Mouse (Mus musculus): ENCODE results near the gene Nphs1.

Gene Nphs1

DNA sequence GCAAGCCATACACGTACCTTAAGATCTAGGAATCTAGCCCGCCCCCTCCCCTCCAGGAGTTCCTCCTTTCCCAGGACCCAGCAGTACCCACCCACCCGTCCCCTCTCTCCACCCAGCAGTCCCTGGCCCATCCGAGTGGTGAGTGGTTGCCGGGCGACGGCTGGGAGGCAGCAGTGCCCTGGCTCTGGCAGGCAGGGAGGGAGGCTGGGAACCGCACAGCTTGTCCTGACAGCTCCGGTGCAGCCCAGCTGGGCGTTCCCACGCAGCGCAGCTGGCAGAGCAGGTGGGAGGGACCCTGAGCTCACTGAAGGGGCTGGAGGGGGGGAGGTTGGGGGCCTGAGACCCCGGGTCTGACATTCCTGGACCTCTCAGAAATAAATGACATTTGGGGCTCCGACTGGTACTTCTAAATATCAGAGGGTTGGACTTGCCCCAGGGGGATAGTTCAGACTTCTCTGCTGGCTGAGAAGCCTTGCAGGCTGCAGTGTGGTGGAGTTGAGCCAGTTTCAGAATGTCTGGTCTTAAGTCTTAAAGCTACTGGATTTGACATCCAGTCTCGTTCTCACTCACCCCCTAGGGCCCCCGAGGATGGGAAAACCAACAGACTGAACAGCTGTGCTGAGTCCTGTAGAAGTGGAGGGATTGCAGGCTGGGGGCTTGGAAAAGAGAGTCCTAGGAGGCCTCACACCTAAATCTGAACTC is at the start of gene Nphs1, which contains the start of gene Kirrel2:
TSS of gene Nphs1 (plus strand) at position 687 of the 702 bp plus-strand sequence.
TSS of gene Kirrel2 (minus strand) at position 62 of the 702 bp plus-strand sequence.
- no peak for DNase-seq (ENCODE audit: low spot score)

DNA sequence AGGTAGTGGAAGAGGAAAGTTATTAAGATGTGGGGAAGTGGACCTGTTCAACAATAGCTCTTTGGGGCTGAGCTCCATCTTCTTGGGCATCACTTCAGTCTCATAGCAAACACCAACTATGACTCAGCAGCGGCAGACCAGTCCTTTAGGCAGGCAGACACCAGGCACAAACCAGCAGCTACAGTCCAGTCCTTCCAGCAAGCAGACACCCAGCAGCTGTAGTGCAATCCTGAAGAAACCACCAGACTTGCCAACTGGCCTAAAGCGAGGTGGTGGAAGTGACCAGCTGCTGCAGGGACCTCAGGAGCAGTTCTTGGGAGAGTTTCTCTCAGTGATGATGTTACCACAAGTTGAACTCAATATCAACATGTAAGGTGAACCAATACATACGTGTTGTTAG is 49.5 kb upstream of the Nphs1 start:
- DNase-seq (ENCODE audit: low spot score) = no peak

DNA sequence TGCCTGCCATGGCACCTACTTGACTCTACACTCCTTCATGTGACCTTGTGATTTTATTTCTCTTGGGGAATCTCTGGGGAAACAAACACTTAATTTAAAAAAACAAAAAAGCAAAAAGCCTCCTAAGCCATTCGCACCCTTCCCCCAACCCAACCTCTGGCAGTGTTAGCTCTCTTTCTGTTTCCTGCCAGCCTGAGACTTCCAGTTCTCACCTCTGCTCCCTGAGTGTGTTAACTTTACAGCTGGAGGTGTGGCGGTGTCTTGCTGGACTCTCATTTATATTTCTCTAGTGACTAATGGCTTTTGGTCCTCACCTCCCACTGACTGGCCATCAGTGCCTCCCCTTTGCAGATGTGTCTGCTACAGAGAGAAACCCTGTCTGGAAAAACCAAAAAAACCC is 48.3 kb upstream of the Nphs1 start:
- DNase-seq (ENCODE audit: low spot score) = no peak

DNA sequence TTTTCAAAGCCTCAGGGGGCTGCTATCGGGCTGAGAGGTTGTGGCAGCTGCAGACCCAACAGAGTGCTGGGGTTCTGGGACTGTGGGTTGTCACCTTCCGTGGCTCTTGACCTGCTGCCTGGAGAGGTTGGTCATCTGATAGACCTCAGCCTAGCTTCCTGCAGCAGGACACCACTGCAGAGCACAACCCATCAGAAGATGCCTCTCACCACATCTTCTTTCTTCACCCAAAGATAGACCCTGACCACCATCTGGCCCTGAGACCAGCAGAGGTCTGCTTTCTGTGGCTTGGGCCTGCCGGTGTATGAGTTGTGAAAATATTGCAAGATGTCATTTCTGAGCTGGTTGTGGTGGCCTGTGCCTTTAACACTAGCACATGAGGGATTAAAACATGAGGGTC is 47.1 kb upstream of the Nphs1 start:
- DNase-seq (ENCODE audit: low spot score) = no peak

DNA sequence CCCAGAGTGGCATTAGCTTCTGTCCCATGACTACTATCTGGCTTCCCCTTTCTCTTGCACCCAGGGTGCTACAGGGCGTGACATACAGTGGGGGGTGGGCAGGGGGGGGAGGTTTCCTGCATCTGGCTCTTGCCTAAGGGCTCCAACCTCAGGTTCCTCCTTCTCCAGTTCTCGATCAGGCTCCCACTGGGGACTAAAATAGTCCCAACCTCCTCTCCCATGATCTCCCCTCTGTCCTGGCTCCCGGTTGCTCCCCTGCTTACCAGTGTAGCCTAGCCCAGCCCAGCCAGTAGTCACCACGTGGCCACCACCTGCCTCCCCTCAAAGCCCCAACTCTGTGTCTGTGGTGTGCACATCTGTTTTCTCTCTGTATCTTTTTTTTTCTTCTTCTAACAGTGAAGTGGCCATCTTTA is 45.4 kb upstream of the Nphs1 start:
- DNase-seq (ENCODE audit: low spot score) = no peak

DNA sequence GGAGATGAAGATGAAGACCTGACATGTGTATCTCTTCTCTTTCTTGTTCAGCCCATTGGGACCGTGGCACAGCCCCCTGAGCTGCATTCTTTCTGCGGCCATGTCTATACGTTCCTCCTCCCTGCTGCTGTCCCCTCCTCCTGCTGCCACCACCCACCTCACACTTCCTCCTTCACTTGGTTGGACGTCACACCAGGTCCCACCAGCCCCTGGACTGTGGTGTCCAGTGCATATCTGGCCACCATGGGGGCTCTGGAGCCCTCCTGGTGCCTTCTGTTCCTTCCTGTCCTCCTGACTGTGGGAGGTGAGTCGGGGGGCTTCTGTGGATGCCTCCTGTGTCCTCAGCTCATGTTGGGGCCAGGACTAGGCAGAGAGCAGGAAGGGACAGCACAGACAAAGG is 44.5 kb upstream of the Nphs1 start, which contains the start of gene Tyrobp:
TSS of gene Tyrobp (plus strand) at position 165 of the 400 bp plus-strand sequence.
- no peak for DNase-seq (ENCODE audit: low spot score)

DNA sequence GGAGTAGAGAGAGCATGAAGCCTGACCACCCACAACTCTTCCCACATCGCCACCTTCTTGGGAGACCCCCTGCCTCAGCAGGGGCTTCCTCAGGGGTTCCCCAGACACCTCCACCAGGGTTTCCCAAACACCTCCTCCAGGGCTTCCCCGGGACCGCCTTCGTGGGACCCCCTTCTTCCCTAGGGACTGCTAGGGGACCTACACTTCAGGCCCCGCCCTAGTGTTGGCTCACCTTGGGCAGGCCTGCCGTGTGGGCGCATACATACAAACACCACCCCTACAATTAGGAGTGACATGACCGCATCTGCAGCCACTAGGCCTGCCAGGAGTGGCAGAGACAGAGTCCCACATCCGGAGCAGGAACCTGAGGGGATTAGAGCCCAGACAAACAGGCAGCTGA is 40.3 kb upstream of the Nphs1 start:
- DNase-seq (ENCODE audit: low spot score) = no peak

DNA sequence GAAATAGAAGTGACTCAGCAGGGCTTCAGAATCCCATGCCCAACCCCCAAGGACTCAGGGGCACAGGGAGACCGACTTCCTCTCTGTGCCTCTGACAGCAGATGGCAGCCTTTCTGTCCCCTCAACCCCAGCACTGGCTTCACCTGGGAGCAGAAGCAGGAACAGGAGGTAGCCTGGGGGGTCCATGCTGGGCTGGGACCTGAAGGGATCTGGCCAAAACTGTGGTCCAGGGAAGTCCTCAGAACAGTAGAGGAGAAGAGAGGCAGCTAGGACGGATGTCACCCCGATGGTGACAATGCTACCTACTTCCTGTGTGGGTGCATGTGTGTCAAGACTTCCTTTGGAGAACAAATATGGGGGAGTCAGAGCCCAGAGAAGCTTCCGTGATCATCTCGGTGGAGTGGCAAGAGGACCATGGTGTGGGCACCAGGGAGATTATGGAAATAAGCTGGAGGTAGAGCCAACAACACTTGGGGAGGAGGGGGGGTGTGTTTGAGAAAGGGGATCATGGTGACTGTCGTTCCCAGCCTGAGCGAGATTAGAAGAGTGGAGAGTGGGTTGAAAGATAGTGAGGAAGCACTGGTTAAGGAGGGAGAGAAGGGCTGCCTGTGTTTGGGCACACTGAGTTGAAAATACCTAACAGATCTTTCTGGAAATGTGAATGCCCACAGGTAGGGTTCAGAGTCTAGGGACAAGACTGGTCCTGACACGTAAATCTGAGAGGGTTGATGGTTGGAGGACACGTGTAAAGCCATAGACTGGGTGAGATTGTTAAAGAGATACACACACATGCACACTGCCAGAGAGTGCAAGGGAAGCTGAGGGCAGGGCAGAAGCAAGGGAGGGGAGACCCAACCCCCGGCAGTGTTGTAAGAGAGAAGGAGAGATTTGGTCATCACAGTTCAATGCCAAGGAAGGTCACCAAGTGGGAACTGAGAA is 38.3 kb upstream of the Nphs1 start, which contains the start of gene Hcst:
TSS of gene Hcst (minus strand) at position 294 of the 939 bp plus-strand sequence.
- DNase-seq (ENCODE audit: low spot score) = no peak

DNA sequence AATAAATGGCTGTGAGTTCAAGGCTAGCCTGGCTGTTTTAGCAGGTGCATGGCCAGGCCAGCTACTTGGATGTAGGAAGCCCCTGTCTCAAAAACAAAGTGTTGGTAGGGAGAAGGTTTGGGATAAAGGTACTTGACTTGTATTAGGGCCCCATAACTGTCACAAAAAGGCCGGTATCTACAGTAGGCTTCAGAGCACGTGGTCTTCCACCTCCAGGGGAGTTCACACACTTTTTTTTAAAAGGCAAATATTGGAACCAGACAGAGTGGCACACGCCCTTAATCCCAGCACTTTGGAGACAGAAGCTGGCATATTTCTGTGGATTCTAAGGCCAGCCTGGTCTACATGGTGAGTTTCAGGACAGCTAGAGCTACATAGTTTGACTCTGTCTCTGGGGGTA is 37.4 kb upstream of the Nphs1 start:
- DNase-seq (ENCODE audit: low spot score) = no peak

DNA sequence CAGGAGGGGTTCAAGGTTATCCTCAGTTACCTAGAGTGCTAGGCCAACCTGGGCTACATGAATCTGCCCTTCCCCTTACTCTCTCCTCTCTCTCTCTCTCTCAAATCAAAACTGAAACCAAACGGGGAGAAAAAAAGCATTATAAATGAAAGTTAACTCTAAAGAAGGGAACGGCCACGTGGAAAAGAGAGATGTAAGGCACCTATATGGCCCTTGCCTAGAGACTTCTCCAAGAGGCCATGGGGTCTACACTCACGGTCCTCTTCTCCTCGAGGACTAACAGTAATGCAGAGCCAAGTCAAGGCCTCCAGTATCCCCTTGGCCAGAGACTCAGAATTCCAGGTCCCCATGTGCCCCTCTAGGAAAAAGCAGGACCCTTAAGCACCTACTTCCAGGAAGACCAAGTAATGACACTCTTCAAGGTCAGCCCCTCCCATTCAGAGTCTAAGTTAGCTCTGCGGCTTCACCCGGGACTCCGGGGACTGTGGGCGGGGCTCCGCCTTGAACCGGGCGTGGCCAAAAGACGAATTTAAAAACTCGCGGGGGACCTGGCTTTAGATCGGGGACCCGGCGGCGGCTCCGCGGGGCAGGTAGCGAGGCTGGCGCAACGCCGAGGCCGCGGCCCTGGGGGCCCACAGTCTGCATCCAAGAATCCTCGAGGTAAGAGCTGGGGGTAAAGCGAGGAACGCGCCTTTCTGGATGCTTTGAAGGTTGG is 36.8 kb upstream of the Nphs1 start, which contains the start of gene Nfkbid:
TSS of gene Nfkbid (plus strand) at position 558 of the 715 bp plus-strand sequence.
- DNase-seq (ENCODE audit: low spot score) = no peak

DNA sequence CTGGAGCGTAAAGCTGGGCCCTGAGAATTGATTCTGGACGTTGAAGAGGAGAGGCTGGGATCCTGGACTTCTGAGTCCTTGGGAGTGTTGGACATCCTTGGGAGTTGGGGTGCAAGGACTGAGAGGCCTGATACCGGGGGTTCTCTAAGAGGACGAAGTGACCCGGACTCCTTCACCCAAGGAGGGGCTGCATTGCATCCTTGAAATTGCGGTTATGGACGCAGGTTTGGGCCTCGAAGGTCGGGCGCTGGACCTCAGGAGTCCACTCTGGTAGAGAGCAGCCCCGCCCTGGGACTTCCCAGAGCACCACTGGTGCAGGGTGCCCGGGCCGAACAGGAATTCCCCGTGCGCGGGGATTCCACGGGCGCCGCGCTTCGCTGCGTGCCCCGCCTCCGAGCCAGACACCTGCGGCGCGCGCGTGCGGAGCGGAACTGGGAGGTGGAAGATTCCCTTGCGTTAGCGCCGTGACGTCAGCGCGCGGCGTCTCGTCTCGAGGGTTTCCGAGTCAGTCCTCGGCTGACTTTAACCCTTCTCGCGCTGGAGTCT is 36.2 kb upstream of the Nphs1 start:
- peak; percentile 88 for DNase-seq (ENCODE audit: low spot score)

DNA sequence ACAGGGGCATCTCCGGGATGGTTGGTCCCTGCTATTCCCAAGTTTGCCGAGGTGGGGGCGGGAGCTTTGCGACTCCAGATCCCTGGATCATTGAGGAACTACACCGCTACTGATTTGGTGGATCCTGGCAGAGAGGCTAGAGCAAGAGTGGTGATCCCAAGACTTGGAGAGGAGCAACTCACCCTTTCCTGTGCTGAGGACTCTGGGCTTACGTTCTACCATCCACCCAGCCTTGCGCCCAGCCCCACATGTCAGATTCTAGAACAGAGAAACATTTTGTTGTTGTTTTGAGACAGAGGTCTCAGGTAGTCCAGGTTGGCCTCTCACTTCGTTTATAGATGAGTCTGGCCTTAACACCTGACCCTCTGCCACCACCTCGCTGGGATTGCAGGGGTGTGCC is 35.6 kb upstream of the Nphs1 start:
- no peak for DNase-seq (ENCODE audit: low spot score)

DNA sequence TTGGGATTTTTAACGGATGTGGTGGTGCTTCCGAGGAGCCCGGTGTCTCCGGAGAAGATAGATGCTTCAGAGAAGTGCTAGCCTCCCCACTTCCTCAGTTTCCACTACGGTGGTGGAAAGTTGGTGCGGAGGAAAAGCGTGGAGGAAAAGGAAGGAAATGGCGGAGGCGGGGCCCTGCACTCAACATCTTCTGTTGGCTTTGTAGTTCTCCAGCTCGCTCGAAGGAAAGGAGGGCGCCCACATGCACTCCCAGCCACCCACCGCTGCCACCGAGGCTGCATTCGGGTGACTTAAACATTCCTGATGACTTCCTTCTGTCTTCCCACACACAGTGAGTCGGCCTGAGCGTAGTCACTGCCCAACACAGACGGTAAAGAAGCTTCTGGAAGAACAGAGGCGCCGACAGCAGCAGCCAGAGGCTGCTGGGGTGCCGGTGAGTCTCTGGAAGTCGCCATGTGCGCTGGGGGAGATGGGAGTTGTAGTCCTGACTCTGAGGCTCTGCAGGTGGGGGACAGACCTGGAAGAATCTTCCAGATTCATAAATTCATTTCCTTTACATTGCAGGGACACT is 35.0 kb upstream of the Nphs1 start:
- no peak for DNase-seq (ENCODE audit: low spot score)

DNA sequence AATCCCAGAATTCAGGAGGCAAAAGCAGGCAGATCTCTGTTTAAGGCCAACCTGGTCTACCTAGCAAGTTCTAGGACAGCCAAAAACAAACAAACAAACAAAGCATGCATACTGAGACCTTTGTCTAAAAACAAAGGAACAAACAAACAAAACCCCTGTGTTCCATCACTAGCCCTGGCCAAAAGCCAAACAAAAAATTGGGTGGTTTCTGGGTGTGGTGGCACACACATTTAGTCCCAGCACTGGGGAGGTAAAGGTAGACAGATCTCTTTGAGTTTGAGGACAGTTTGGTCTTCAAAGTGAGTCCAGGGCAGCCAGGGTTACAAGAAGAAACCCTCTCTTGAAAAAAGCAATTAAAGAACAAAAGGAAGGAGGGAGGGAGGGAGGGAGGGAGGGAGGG is 28.8 kb upstream of the Nphs1 start:
- DNase-seq (ENCODE audit: low spot score) = no peak

DNA sequence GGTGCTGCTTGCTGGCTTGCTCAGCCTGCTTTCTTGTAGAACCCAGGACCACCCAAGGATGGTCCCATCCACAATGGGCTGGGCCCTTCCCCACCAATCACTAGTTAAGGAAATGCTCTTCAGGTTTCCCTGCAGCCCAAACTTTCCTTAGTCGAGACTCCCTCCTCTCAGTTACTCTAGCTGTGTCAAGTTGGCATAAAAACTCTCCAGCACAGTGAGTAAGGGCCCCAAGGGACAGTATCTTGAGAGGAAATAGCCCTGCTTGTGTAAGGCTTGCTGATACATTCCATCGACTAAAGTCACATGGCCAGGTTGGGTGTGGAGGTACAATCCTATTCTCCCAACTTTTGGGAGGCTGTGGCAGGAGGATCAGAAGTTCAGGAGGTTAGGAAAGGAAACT is 27.9 kb upstream of the Nphs1 start:
- no peak for DNase-seq (ENCODE audit: low spot score)

DNA sequence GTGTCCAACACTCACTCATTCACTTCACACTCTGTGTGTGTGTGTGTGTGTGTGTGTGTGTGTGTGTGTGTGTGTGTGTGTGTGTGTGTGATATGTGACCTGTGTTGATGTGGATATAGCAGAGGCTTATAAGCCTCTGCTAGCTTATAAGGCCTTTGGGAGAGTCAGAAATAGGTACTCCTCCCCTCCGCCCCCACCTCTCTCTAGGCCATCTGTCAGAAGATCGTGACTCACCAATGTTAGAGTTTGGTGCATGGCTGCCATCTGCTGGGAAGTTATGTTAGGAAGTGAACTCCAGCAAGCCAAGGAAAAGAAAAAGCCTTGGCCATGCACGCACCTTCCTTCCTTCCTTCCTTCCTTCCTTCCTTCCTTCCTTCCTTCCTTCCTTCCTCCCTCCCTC is 26.3 kb upstream of the Nphs1 start:
- peak; percentile 80 for DNase-seq (ENCODE audit: low spot score)

DNA sequence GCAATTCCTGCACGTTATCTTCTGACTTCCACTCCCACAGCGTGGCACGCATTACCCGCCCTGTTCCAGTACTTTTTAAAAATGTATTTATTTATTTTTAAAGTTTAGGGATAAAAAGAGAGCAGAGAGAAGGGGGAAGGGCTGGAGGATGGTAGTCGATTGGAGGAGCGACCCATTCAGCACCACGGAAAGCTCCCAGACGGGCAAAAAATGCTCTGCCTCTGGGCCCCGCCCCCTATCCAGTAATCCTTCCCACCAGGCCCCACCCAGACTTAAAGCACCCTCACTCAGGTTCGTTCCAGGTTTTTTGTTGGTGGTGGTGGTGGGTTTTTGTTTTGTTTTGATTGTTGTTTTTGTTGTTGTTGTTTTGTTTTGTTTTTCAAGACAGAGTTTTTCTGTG is 23.9 kb upstream of the Nphs1 start:
- no peak for DNase-seq (ENCODE audit: low spot score)

DNA sequence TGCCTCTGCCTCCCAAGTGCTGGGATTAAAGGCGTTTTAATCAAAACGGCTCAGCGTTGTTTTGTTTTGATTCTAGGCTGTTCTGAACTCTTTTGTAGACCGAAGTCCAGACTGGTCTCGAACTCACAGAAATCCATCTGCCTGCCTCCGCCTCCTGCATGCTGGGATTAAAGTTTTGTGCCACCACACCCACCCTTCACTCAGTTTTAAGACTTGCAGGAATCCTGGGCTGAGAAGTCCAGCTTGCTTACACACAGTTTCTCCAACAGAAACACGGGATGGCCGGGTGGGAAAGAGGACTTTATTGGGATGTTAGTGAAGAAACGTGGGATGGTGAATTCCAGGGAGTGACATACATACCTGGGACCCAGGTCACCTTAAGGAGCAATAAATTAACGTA is 23.4 kb upstream of the Nphs1 start:
- no peak for DNase-seq (ENCODE audit: low spot score)

DNA sequence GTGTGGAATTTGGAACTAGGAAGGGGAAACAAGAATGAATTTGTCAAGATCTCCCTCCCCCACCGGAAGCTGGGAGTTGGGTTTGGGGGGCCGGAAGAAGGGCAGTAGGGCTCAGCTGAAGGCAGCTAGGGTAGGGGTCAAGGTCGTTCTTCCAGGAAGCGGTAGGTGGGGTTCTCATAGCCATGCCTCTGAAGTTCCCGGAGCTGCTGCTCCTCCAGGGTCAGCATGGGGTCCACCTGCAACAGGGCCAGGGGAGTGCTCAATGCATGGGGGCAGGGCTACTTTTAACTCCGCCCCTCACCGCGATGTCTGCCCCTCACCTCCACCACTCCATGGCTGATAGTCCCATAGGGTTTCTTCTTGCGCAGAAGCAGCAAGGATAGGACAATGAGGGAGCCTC is 23.0 kb upstream of the Nphs1 start:
- DNase-seq (ENCODE audit: low spot score) = no peak

DNA sequence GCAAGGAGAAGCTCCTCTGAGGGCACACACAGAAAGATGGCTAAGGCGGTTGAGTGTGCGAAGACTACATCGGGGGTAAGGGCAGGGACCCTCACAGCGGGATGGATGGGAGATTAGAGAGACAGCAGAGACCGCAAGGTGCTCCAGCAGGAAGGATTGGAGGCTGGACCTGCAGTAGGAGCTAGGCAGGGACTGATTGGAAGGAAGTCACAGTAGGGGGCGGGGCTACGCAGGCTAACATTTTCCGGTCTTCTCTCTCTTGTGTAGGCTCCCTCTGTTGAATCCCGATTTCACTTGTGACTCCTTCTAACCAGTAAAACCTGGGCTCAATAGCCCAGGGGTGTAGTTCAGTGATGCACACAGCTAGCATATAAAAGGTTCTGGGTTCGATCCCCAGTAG is 21.2 kb upstream of the Nphs1 start:
- no peak for DNase-seq (ENCODE audit: low spot score)

DNA sequence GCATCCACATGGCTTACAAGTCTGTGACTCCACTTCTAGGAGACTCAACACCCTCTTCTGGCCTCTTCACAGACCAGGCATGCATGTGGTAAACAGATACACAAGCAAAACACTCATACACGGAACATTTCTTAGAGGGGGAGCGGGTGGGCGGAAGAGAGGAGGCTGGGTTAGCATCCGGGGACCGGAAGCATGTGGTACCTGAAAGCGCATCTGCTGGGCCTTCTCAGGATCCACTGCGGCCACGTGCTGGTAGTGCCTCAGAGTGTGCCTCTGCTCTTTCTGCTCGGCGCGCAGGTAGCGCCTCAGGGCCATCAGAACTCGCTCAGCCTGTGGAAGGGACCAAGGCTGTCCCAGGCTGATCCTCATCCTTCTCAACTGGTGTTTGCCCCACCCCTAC is 18.4 kb upstream of the Nphs1 start:
- DNase-seq (ENCODE audit: low spot score) = no peak

DNA sequence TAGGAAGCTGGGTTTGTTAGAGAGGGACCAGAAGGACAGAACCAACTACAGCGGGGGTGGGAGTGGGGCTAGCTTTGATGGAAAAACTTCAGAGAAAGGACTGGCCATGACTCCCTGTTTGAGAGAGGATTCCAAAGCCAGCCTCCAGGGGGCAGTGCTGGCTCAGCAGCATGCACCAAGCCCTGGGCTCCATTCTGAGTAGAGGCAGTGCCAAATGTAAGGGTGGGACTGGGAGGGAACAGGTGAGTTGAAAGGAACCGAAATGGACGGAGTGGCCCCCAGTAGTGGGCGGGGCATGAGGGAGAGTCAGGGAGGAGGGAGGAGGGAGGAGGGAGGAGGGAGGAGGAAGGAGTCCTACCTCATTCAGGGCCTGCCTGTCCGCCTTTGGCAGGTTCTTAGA is 17.4 kb upstream of the Nphs1 start:
- DNase-seq (ENCODE audit: low spot score) = no peak

All from left cerebral cortex, adult 11 months (tissue).